Mouse (Mus musculus) hindbrain, embryonic 13.5 days (tissue): ENCODE data around the gene Asic4. TPM values are rescaled to one million over a fixed set of nuclear protein-coding genes. Genes with fewer than 3 reads are reported as not detected.

Experiments
- ATAC-seq: fragments of 200-750 bp; cut with Nextera tagmentation; 2 replicates; pipeline ENCODE4 v1.8.0; 2017; ENCODE audit warnings: moderate TSS enrichment; ENCODE audit not compliant: low FRiP score
- H3K27ac ChIP-seq: fragments of 300-500 bp; sonication (generic); 2 replicates; pipeline ENCODE4 v1.5.1; 2015; ENCODE audit warnings: inconsistent platforms, mild to moderate bottlenecking, moderate library complexity
- H3K27me3 ChIP-seq: fragments of 300-500 bp; sonication (generic); 2 replicates; pipeline ENCODE4 v1.6.1; 2015; ENCODE audit warnings: mild to moderate bottlenecking, inconsistent platforms
- H3K36me3 ChIP-seq: fragments of 300-500 bp; sonication (generic); 2 replicates; pipeline ENCODE4 v1.6.1; 2015; ENCODE audit warnings: mild to moderate bottlenecking, inconsistent platforms
- H3K4me1 ChIP-seq: fragments of 300-500 bp; sonication (generic); replicated peaks from 2 replicates; pipeline ENCODE4 v1.6.1; 2015; ENCODE audit warnings: inconsistent platforms
- H3K4me2 ChIP-seq: fragments of 300-500 bp; sonication (generic); 2 replicates; pipeline ENCODE4 v1.6.1; 2015; ENCODE audit warnings: inconsistent platforms, mild to moderate bottlenecking, moderate library complexity
- H3K4me3 ChIP-seq: fragments of 300-500 bp; sonication (generic); 2 replicates; pipeline ENCODE4 v1.5.1; 2015; ENCODE audit warnings: mild to moderate bottlenecking, inconsistent platforms
- H3K9ac ChIP-seq: fragments of 300-500 bp; sonication (generic); 2 replicates; pipeline ENCODE4 v1.6.1; 2015; ENCODE audit warnings: mild to moderate bottlenecking, inconsistent platforms
- H3K9me3 ChIP-seq: fragments of 300-500 bp; sonication (generic); 2 replicates; pipeline ENCODE4 v1.6.1; 2016; ENCODE audit warnings: inconsistent platforms
- WGBS: fragments of 180-500 bp; shearing (Covaris S2); methylation state at CpG from one replicate; pipeline ENCODE4 v1.1.7; 2015; 5-methylcytosine and 5-hydroxymethylcytosine counted together
- polyA plus RNA-seq: library from polyadenylated mRNA; unstranded; fragments of >200 nt; fragmentation: Nextera tagmentation; extraction: Ambion mirVana; gene quantifications from 2 replicates; pipeline ENCODE4 v1.2.1, GENCODE M21; 2015

The Asic4 gene
- polyA plus RNA-seq, 1 experiment from 2014 or later, result 25.9 TPM

- Histone ChIP-seq H3K9ac (peak overlapping the region; percentile 58; the same call in 1 of the 2 replicates), H3K4me1 (peaks cover 67% of the 10 kb centered on the region), H3K27ac (peak overlapping the region; percentile 85), H3K36me3 (no peaks in the 10 kb centered on the region), H3K4me2 (peak overlapping the region; percentile 54), H3K4me3 (no peak overlapping the region), H3K9me3 (no peaks in the 10 kb centered on the region), H3K27me3 (peaks cover 38% of the 10 kb centered on the region)
- no peak for ATAC-seq
- WGBS, result 2% methylated on average over 9 of the region's 10 CpGs
Observed at GRCm38 (mm10) chr1:75457710-75458024, 7.4 kb downstream of the Asic4 start.

- Histone ChIP-seq H3K4me3 (peak overlapping the region; percentile 30), H3K9me3 (no peaks in the 10 kb centered on the region), H3K4me1 (peaks cover 62% of the 10 kb centered on the region), H3K9ac (peak overlapping the region; percentile 58), H3K27ac (peak overlapping the region; percentile 85), H3K36me3 (no peaks in the 10 kb centered on the region), H3K4me2 (peak overlapping the region; percentile 54), H3K27me3 (peaks cover 34% of the 10 kb centered on the region)
- peak; percentile 50 for ATAC-seq
- WGBS, result 2% methylated on average over 42 of the region's 42 CpGs
Observed at GRCm38 (mm10) chr1:75458025-75458788, 8.0 kb downstream of the Asic4 start.

DNA sequence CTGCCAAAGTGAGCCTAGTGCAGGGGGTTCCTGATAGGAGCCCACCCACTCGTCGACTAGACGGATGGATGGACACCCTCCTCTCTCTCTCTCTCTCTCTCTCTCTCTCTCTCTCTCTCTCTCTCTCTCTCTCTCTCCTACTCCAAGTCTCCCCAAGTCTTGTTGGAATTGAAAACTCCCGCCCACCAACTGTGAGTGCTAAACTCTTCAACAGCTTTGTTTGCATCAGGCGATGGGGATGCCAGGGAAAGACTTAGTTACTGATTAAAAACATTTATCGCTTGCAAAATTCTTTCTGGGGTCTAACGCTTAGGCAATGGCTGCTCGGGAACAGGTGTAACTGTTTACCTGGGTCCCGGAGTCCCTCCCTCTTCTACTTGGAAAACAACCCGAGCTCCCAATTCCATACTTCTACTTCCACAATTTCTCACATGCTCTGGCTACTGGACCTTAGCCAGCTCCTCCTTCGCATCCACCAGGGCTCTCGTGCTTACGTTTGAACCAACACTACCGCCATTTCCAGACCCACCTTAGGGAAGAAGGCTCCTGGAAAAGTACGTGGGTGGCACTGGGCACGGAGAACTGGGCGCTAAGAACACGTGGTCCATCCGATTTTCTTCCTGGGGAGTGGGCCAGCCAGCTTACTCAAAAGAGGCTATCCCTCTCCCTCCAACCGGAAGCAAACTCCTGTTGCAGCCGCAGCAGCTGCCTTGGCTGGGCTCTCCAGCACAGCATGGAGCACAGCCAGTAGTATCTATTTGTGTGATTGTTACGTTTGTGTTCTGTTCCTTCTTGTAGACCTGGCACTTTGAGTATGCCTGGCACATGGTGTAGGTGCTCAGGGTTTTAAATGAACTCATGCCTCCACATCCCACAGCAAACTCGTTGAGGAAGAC is 8.8 kb downstream of the Asic4 start:
- no peaks in the 10 kb centered on the region for H3K9me3 ChIP-seq
- H3K27me3 ChIP-seq, result peaks cover 27% of the 10 kb centered on the region
- H3K4me2 ChIP-seq, result peak overlapping the region; percentile 54
- no peak for ATAC-seq
- H3K36me3 ChIP-seq, result no peaks in the 10 kb centered on the region
- peaks cover 63% of the 10 kb centered on the region for H3K4me1 ChIP-seq
- H3K27ac ChIP-seq, result peak overlapping the region; percentile 85
- H3K4me3 ChIP-seq, result peak overlapping the region; percentile 30
- peak overlapping the region; percentile 58 for H3K9ac ChIP-seq
- 14% methylated on average over 23 of the region's 23 CpGs for WGBS

- Histone ChIP-seq H3K9me3 (no peaks in the 10 kb centered on the region), H3K9ac (no peak overlapping the region), H3K4me1 (peaks cover 60% of the 10 kb centered on the region), H3K36me3 (no peaks in the 10 kb centered on the region), H3K4me2 (no peak overlapping the region), H3K27me3 (peaks cover 30% of the 10 kb centered on the region), H3K27ac (no peak overlapping the region), H3K4me3 (no peak overlapping the region)
- no peak for ATAC-seq
- WGBS, result 79% methylated on average over 7 of the region's 7 CpGs
Observed at GRCm38 (mm10) chr1:75460297-75460696, 10.1 kb downstream of the Asic4 start.

DNA sequence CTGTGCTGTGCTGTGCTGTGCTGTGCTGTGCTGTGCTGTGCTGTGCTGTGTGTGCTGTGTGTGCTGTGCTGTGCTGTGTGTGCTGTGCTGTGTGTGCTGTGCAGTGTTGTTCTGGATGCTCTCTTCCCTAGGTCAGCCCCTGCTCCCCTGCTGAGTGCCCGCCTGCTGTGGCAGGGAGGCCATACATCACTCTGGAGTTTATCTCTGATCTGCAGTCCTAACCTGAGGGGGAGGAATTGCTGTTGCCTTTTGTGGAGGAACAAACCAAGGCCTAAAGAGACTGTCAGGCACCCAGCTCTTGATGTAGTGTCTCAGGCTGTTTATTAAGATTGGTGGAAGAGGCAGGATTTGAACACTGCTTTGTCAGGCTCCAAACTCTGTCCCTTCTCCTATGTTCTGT is 12.4 kb downstream of the Asic4 start:
- Histone ChIP-seq H3K4me3 (no peak overlapping the region), H3K4me2 (no peak overlapping the region), H3K27me3 (peaks cover 27% of the 10 kb centered on the region), H3K4me1 (peaks cover 45% of the 10 kb centered on the region), H3K36me3 (no peaks in the 10 kb centered on the region), H3K9me3 (no peaks in the 10 kb centered on the region), H3K9ac (no peak overlapping the region), H3K27ac (no peak overlapping the region)
- ATAC-seq, result no peak
- 20% methylated on average over 1 of the region's 1 CpGs for WGBS

DNA sequence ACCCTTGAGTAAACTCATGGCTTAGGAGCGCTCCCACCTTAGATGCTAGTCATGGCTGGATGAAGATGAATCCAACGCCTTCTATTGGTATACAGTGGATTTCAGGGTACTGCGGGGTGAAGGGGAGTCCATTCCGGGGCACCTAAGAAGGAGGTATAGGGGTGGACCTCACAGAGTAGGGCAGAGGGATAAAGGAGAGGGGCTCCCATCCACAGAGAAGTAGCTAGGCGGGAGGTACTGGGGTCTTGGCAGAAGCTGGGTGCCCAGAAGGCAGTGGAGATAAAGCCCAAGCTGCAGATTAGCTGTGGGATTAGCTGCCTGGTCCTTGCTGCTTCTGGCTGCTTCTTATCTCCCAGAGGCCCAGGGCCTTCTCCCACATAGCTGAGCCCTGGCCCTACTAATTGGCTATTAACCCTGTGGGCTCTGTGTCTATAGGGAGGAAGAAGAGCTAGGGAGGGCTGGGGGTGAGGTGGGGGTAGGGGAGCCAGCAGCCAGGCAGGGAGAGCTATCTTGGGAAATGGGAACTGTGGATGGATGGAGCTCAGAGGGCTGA is 13.5 kb downstream of the Asic4 start:
- Histone ChIP-seq H3K27me3 (peaks cover 35% of the 10 kb centered on the region), H3K4me1 (peaks cover 34% of the 10 kb centered on the region), H3K4me2 (no peak overlapping the region), H3K9me3 (no peaks in the 10 kb centered on the region), H3K27ac (peak overlapping the region; percentile 10; the same call in 1 of the 2 replicates), H3K36me3 (no peaks in the 10 kb centered on the region), H3K9ac (peak overlapping the region; percentile 46; the same call in 1 of the 2 replicates), H3K4me3 (no peak overlapping the region)
- no peak for ATAC-seq
- WGBS, result 75% methylated on average over 5 of the region's 5 CpGs

DNA sequence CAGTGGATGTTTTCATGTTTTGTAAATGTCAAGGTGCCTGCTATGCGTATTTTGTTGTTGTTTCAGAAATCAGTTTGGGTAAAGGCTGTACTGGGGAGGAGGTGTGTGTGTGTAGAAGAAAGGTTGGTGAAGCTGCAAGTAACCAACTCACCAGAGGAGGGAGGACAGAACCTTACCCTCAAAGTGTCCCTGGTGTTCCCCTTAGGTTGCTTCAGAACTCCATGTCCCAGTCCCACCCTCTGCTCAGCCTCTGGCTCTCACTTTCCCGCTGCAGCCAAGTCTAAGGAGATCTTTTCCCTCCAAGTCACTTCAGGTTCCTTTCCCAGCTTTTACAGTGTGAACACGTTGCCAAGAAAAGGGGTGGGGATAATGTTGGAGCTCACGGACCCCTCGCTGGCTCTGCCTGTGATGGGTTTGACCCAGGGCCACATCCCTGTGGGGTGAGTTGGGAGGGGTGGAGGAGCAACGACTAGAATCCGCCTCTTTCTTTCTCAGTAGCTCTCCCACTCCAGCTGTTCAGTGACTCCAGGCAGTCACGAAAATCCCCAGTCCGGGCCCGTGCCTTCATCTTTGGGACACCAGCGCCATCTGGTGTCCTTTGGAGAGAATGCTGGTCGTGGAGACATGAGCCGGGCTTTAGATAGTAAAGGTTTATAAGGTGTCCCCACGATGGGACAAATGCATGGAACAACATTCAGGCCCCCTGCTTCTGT is 17.1 kb downstream of the Asic4 start:
- no peaks in the 10 kb centered on the region for H3K9me3 ChIP-seq
- H3K27ac ChIP-seq, result no peak overlapping the region
- H3K4me2 ChIP-seq, result peak overlapping the region; percentile 21; the same call in 1 of the 2 replicates
- H3K27me3 ChIP-seq, result peaks cover 35% of the 10 kb centered on the region
- H3K9ac ChIP-seq, result 0 out of 2 replicates have a peak overlapping the region, but pooled peaks have one; percentile 35
- ATAC-seq, result peak; percentile 73
- H3K4me1 ChIP-seq, result peaks cover 25% of the 10 kb centered on the region
- WGBS, result 6% methylated on average over 14 of the region's 14 CpGs
- H3K4me3 ChIP-seq, result no peak overlapping the region
- H3K36me3 ChIP-seq, result peaks cover 9% of the 10 kb centered on the region

DNA sequence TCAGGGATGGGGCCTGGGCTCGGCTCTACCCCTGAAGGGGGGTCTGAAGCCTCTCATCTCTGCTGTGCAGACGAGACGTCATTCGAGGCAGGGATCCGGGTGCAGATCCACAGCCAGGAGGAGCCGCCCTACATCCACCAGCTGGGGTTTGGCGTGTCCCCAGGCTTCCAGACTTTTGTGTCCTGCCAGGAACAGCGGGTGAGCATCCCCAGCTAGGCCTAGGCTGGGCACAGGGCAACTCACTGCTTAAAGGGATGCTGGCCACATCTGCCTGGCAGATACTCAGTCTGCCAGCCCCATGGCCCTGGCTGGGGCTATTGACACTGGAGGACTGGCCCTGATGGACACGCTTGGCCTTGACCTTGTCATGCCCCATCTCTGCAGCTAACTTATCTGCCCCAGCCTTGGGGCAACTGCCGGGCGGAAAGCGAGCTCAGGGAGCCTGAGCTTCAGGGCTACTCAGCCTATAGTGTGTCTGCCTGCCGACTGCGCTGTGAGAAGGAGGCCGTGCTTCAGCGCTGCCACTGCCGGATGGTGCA is 19.1 kb downstream of the Asic4 start:
- no peak overlapping the region for H3K4me3 ChIP-seq
- no peaks in the 10 kb centered on the region for H3K9me3 ChIP-seq
- no peak for ATAC-seq
- H3K36me3 ChIP-seq, result peaks cover 28% of the 10 kb centered on the region
- 78% methylated on average over 17 of the region's 17 CpGs for WGBS
- peaks cover 17% of the 10 kb centered on the region for H3K4me1 ChIP-seq
- H3K27ac ChIP-seq, result no peak overlapping the region
- H3K27me3 ChIP-seq, result peaks cover 34% of the 10 kb centered on the region
- 0 out of 2 replicates have a peak overlapping the region, but pooled peaks have one; percentile 35 for H3K9ac ChIP-seq
- H3K4me2 ChIP-seq, result no peak overlapping the region

GRCm38 (mm10) chr1:75476441-75476840 is 26.2 kb downstream of the Asic4 start:
- Histone ChIP-seq H3K4me2 (no peak overlapping the region), H3K9ac (0 out of 2 replicates have a peak overlapping the region, but pooled peaks have one; percentile 94), H3K9me3 (no peaks in the 10 kb centered on the region), H3K27ac (no peak overlapping the region), H3K4me3 (no peak overlapping the region), H3K4me1 (peaks cover 50% of the 10 kb centered on the region), H3K27me3 (peaks cover 9% of the 10 kb centered on the region; the same call in 1 of the 2 replicates), H3K36me3 (peaks cover 53% of the 10 kb centered on the region)
- no peak for ATAC-seq
- 97% methylated on average over 11 of the region's 11 CpGs for WGBS

DNA sequence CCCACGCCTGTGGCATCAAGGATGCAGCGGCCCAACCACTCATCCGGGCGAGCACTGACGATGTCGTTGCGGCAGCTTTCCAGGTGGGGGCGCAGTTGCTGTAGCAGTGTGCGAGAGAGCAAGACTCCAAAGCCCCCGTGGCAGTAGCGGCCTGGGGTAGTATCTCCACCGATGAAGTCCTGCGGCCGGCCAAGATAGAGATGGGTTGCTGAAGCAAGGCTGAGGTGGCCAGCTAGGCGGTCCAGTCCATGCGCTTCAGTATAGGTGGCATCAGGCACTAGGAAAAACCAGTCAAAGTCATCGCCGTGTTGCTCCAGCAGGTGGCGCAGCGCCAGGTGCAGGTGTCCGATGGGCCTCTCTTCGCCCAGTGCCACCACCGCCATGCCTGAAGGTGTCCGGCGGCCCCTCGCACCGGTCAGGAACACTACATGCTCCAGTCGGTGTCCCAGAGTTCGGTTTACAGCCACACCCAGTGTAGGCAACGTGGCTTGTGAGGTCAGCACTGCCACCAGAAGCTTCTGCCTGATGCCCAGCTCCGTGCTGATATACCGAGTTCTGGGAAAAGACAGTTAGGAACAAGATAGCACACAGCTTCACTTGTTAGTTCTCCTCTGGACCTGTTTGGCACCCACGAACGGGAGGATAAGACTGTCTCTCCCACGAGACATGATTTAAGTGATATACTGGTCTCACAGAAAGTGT is 27.2 kb downstream of the Asic4 start:
- peaks cover 57% of the 10 kb centered on the region for H3K4me1 ChIP-seq
- ATAC-seq, result no peak
- peaks cover 16% of the 10 kb centered on the region for H3K27me3 ChIP-seq
- no peak overlapping the region for H3K27ac ChIP-seq
- no peaks in the 10 kb centered on the region for H3K9me3 ChIP-seq
- peaks cover 48% of the 10 kb centered on the region for H3K36me3 ChIP-seq
- H3K9ac ChIP-seq, result peak overlapping the region; percentile 94; the same call in 1 of the 2 replicates
- 12% methylated on average over 35 of the region's 35 CpGs for WGBS
- H3K4me3 ChIP-seq, result peak overlapping the region; percentile 90
- peak overlapping the region; percentile 86 for H3K4me2 ChIP-seq

DNA sequence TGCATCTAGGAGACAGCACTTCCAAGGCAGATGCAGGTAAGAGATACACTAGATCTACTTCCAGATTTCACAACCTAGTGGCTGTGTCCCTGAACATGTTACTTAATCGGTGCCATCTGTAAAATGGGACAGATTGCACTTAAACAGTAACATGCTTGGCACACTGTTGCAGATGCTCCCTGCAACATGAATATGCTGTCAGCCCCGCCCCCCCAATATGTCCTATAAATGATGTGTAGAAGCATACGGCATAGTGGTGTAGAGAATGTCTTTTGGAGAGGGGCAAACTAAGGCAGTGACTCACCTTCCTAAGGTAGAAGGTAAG is 27.7 kb downstream of the Asic4 start:
- H3K27ac ChIP-seq, result no peak overlapping the region; the same call in 1 of the 2 replicates
- no peaks in the 10 kb centered on the region for H3K9me3 ChIP-seq
- peaks cover 21% of the 10 kb centered on the region for H3K27me3 ChIP-seq
- H3K4me1 ChIP-seq, result peaks cover 62% of the 10 kb centered on the region
- ATAC-seq, result no peak
- H3K4me3 ChIP-seq, result peak overlapping the region; percentile 90
- WGBS, result 48% methylated on average over 3 of the region's 3 CpGs
- H3K9ac ChIP-seq, result peak overlapping the region; percentile 94
- peaks cover 48% of the 10 kb centered on the region for H3K36me3 ChIP-seq
- H3K4me2 ChIP-seq, result peak overlapping the region; percentile 86
